Mouse (Mus musculus): ENCODE results near the gene Tmem145.

Tmem145 gene

GRCm38 (mm10) chr7:25275555-25276298 lies 30.2 kb upstream of the Tmem145 start:
- no peak for DNase-seq (ENCODE audit: low read depth, low spot score)

DNA sequence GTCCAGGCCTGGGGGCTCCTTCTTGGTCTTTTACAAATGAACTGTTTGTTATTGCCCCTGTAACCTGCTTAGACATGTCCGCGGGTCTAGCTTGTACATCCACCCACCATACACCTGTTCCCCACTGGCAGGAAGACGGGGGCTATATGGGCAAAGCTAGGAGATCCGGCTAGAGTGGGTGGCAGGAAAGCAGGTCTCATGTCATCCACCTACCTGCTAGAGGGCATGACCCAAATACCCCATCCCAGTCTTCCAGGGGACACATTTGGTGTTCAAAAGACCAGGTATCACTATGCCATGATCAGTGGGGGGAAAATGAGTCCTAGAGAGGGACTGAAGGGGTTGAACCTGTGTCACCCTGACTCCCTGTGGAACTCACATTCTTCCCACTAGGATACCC lies 28.5 kb upstream of the Tmem145 start:
- DNase-seq (ENCODE audit: low read depth, low spot score): no peak

DNA sequence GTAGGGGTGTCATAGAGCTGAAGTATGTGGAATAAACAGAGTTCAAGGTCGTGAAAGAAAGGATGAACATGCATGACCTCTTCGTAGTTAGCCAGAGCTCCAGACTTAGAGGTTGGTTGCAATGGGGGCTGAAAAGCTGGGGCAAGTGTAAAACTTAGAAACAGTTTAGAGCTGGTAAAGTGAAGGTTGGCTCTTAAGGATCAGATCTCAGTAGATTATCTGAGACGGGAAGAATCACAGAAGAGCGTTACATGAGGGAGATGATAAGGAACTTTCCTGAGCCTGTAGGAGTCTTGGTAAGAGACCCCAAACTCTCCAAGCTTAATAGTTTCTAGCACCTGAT lies 27.9 kb upstream of the Tmem145 start:
- DNase-seq (ENCODE audit: low read depth, low spot score): no peak

- DNase-seq (ENCODE audit: low read depth, low spot score): peak; percentile 97
Observed at GRCm38 (mm10) chr7:25278341-25279075, 27.4 kb upstream of the Tmem145 start.

- DNase-seq (ENCODE audit: low read depth, low spot score): peak; percentile 96
Observed at GRCm38 (mm10) chr7:25279076-25279860, 26.6 kb upstream of the Tmem145 start.

GRCm38 (mm10) chr7:25279861-25280791 lies 25.8 kb upstream of the Tmem145 start:
- DNase-seq (ENCODE audit: low read depth, low spot score): peak; percentile 79

GRCm38 (mm10) chr7:25281166-25281733 lies 24.7 kb upstream of the Tmem145 start:
- no peak for DNase-seq (ENCODE audit: low read depth, low spot score)

- DNase-seq (ENCODE audit: low read depth, low spot score): peak; percentile 99
Observed at GRCm38 (mm10) chr7:25281734-25282601, 23.9 kb upstream of the Tmem145 start.

DNA sequence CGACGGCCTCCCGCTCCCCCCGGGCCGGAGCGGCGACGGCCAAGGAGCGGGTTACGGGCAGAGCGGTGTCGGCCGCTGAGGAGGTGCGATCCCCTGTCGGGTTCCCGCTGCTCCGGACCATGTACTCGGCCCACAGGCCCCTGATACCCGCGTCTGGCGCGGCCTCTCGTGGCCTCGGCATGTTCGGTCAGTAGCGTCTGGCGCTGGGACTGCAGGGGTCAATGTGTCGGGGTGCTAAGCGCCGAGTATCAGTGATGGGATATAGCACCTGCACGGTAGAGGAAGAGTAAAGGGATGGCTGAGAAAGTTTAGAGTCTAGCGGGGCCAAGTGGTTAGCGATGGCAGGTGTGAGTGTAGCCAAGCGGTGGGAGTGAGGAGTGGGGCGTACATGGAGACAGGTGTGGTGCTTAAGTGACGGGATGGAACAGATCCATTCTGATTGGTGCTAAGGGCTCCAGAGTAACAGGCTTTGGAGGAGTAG lies 23.1 kb upstream of the Tmem145 start:
- peak; percentile 67 for DNase-seq (ENCODE audit: low read depth, low spot score)

- DNase-seq (ENCODE audit: low read depth, low spot score): no peak
Observed at GRCm38 (mm10) chr7:25283637-25284036, 22.3 kb upstream of the Tmem145 start.

GRCm38 (mm10) chr7:25284171-25284570 lies 21.7 kb upstream of the Tmem145 start:
- DNase-seq (ENCODE audit: low read depth, low spot score): no peak

DNA sequence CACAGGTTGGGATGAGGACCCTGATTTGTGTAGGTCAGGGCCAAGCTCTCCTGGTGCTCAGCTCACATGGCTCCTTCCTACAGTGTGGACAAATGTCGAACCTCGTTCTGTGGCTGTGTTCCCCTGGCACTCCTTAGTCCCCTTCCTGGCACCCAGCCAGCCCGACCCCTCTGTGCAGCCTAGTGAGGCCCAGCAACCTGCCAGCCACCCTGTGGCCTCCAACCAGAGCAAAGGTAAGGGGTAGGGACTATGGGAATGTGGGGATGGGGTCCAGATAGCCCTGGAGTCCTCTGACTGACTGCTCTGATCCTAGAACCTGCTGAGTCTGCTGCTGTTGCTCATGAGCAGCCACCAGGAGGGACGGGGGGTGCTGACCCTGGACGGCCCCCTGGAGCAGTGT lies 21.1 kb upstream of the Tmem145 start:
- DNase-seq (ENCODE audit: low read depth, low spot score): no peak

GRCm38 (mm10) chr7:25285511-25286238 lies 20.2 kb upstream of the Tmem145 start:
- no peak for DNase-seq (ENCODE audit: low read depth, low spot score)

GRCm38 (mm10) chr7:25286989-25287388 lies 18.9 kb upstream of the Tmem145 start:
- no peak for DNase-seq (ENCODE audit: low read depth, low spot score)

GRCm38 (mm10) chr7:25288011-25288410 lies 17.9 kb upstream of the Tmem145 start:
- DNase-seq (ENCODE audit: low read depth, low spot score): no peak

- DNase-seq (ENCODE audit: low read depth, low spot score): no peak
Observed at GRCm38 (mm10) chr7:25288721-25289120, 17.2 kb upstream of the Tmem145 start.

- no peak for DNase-seq (ENCODE audit: low read depth, low spot score)
Observed at GRCm38 (mm10) chr7:25289925-25290324, 16.0 kb upstream of the Tmem145 start.

- no peak for DNase-seq (ENCODE audit: low read depth, low spot score)
Observed at GRCm38 (mm10) chr7:25290463-25290862, 15.4 kb upstream of the Tmem145 start.

DNA sequence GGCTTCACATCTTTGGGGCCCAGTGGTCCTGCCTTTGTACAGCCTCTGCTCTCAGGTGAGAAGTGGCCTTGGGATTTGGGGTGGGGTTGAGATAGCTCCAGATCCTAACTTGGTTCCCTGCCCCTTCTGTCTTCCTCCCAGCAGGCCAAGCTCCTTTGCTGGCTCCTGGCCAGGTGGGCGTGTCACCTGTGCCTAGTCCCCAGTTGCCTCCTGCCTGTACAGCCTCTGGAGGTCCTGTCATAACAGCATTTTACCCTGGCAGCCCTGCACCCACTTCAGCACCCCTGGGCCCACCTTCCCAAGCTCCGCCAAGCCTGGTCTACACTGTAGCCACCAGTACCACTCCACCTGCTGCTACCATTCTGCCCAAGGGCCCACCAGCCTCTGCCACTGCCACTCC lies 15.0 kb upstream of the Tmem145 start:
- no peak for DNase-seq (ENCODE audit: low read depth, low spot score)

Data from brain, adult 2 months (tissue).